Comparison of ENCODE assay signal across 11 mouse cellular contexts in genomic region chr12:76965876-76966275, GRCm38 (mm10). TPM values are rescaled to one million over a fixed set of nuclear protein-coding genes. Genes with fewer than 3 reads are reported as not detected.
DNase-seq lines count a peak whose midpoint lies in the region; ATAC-seq and TF ChIP-seq lines count a peak whose summit lies in the region.
"Had no signal": no experiment of that assay in that cellular context is flagged by ENCODE, and none has a peak within 500 bp of the region (broad histone marks: within the 10 kb centered on the region; RNA-seq: fewer than 3 reads in every experiment).

No protein-coding gene starts in this region.

- H3K36me3 ChIP-seq in ES-E14 (ENCODE audit: control insufficient read depth, insufficient read depth, low read length, poor library complexity, severe bottlenecking), result no peaks in the 10 kb centered on the region
- no peaks in the 10 kb centered on the region for H3K36me3 ChIP-seq in forebrain, embryonic 14.5 days (ENCODE audit: control insufficient read depth, insufficient read depth, low read length)

- peak overlapping the region; percentile 96 for H3K27ac ChIP-seq in ES-E14 (ENCODE audit: insufficient read depth, low read depth, low read length, poor library complexity, severe bottlenecking)
- no peak overlapping the region for H3K27ac ChIP-seq in forebrain, embryonic 14.5 days (ENCODE audit: low read depth, low read length)
- H3K27ac ChIP-seq: layer of hippocampus, adult 2 months had no signal

- DNase-seq in ES-E14 (ENCODE audit: low read depth, low spot score) (peak; percentile 70), ZHBTc4 (ENCODE audit: low read depth, low spot score) (peak; percentile 87)
- DNase-seq in forebrain, embryonic 14.5 days (ENCODE audit: low spot score), result peak; percentile 33
- DNase-seq in lung, postnatal 25 days (ENCODE audit: low spot score), result peak; percentile 18
- DNase-seq in thymus, postnatal 25 days, result no peak
- DNase-seq in cerebellum, adult 9-11 months, result no peak
- DNase-seq: adrenal gland, postnatal 10 days; gastrocnemius, postnatal 25 days; kidney, adult 8-10 months had no signal

- H3K9me3 ChIP-seq in ES-E14 (ENCODE audit: control insufficient read depth, insufficient read depth, low read depth, low read length), result no peaks in the 10 kb centered on the region
- H3K9me3 ChIP-seq in forebrain, embryonic 14.5 days (replicated peaks; ENCODE audit: control insufficient read depth, low read length), result no peaks in the 10 kb centered on the region

- no peak overlapping the region for H3K4me2 ChIP-seq in forebrain, embryonic 14.5 days (ENCODE audit: low read length)

- peak overlapping the region; percentile 3 to 52; a peak in 3 of 4 replicates for H3K4me3 ChIP-seq in ES-E14 (ENCODE audit: insufficient read depth in 1 of 2, low read depth in 1 of 2, low read length in 2 of 2, poor library complexity in 1 of 2, severe bottlenecking in 1 of 2)
- no peak overlapping the region for H3K4me3 ChIP-seq in forebrain, embryonic 14.5 days (ENCODE audit: low read depth, low read length)
- H3K4me3 ChIP-seq: layer of hippocampus, adult 2 months had no signal

- ATAC-seq in forebrain, embryonic 14.5 days, result no peak
- ATAC-seq in CD4-positive, CD25-positive, alpha-beta regulatory T cell, adult 4 months, result no peak

- WGBS in forebrain, embryonic 14.5 days, result 8% methylated on average over 4 of the region's 4 CpGs

- H3K27me3 ChIP-seq in forebrain, embryonic 14.5 days (replicated peaks; ENCODE audit: control insufficient read depth, insufficient read depth, low read length), result no peaks in the 10 kb centered on the region

- in situ Hi-C loops in ES-E14 (cut with MboI; ENCODE audit: low sequenced_read_pairs in 2 of 2, unreplicated experiment in 2 of 2), result no loop called here

- 0 out of 2 replicates have a peak overlapping the region, but pooled peaks have one; percentile 44 for H3K9ac ChIP-seq in ES-E14 (ENCODE audit: insufficient read depth, low read depth, low read length, poor library complexity, severe bottlenecking)
- H3K9ac ChIP-seq in forebrain, embryonic 14.5 days (ENCODE audit: low read length), result no peak overlapping the region

- peaks cover 8 to 15% of the 10 kb centered on the region in 2 experiments; a peak in 3 of 4 replicates for H3K4me1 ChIP-seq in ES-E14 (ENCODE audit: control insufficient read depth in 2 of 2, insufficient read depth in 2 of 2, low read length in 2 of 2, poor library complexity in 1 of 2)
- H3K4me1 ChIP-seq in forebrain, embryonic 14.5 days (ENCODE audit: control insufficient read depth, insufficient read depth, low read length), result peaks cover 8% of the 10 kb centered on the region; the same call in 1 of the 2 replicates

TF ChIP-seq in ES-E14, 5 proteins besides CTCF, POLR2A, EP300 and RAD21:
- no peak for TF ChIP-seq ZNF384 (IDR thresholded peaks at IDR 0.05; ENCODE audit: low read depth, low read length)
- no peak for TF ChIP-seq CHD2 (IDR thresholded peaks at IDR 0.05; ENCODE audit: low read depth, low read length)
- no peak for TF ChIP-seq MAFK (IDR thresholded peaks at IDR 0.05; ENCODE audit: insufficient read depth, low read depth, low read length)
- no peak for TF ChIP-seq HCFC1 (IDR thresholded peaks at IDR 0.05; ENCODE audit: borderline replicate concordance, insufficient read depth, low read length)
- no peak for TF ChIP-seq ZC3H11A (IDR thresholded peaks at IDR 0.05; ENCODE audit: borderline replicate concordance, low read depth, low read length)

RNA-seq across cellular contexts. Expression of gene Max, which starts 3.9 kb away (rescaled TPM):
- 37.3 and 40.9 TPM in 2 replicates for total RNA-seq in ES-E14 (2012; rRNA removed)
- polyA plus RNA-seq in forebrain, embryonic 14.5 days (2014; fragmentation: Nextera tagmentation; extraction: Ambion mirVana), result 105 and 109 TPM in 2 replicates
- polyA plus RNA-seq in CD4-positive, CD25-positive, alpha-beta regulatory T cell, adult 4 months (2017; shearing (Covaris generic)), result 100 to 1,000 TPM in 1 of 2 experiments, 10 to 100 TPM in 1; 38.1 to 126 TPM

Comparison
In these comparisons a context has a peak if more than half of its experiments do, and no peak if none do; other contexts are left out.
1. DNase-seq: peak in ES-E14 (single experiment), ZHBTc4 (single experiment), forebrain, embryonic 14.5 days (single experiment) and lung, postnatal 25 days (single experiment); none in thymus, postnatal 25 days (single experiment) and cerebellum, adult 9-11 months (single experiment).